Mouse (Mus musculus) embryonic stem cell, embryonic (primary cell): ENCODE data around the gene Cox4i2.

ENCODE experiments used
- CTCF ChIA-PET, 4 experiments: fragments of 300-600 bp in 2 of 4; fragments of 350-600 bp in 2 of 4; sonication (Branson Sonifier 250); formaldehyde crosslinking; loops; one replicate each; lab custom pipeline; 2022; ENCODE audit warnings: inconsistent platforms in 2 of 4; lab: Charles Lee
- POLR2A ChIA-PET, 4 experiments: fragments of 300-600 bp in 2 of 4; fragments of 350-600 bp in 2 of 4; sonication (Branson Sonifier 250); formaldehyde crosslinking; loops; one replicate each; lab custom pipeline; 2022; ENCODE audit warnings: antibody characterized with exemption in 4 of 4, inconsistent platforms in 1 of 4; lab: Charles Lee

Cox4i2 gene

GRCm38 (mm10) chr2:152813232-152813631 is 59.3 kb downstream of the Cox4i2 start:
- ChIA-PET CTCF (interaction anchor here in 2 of 4 experiments (0.5 to 0.9 kb wide), 2 partner anchors 47 to 51 kb away, joined by 3 to 4 read pairs; no protein-coding TSS in a partner anchor), POLR2A (interaction anchor here in 2 of 4 experiments (0.6 to 5.4 kb wide), 7 partner anchors 8 to 576 kb away, joined by 3 to 79 read pairs (median 11); no protein-coding TSS in a partner anchor)

- ChIA-PET CTCF (interaction anchor here in 2 of 4 experiments (0.6 to 0.9 kb wide), 2 partner anchors 48 to 121 kb away, joined by 3 read pairs; no protein-coding TSS in a partner anchor), POLR2A (interaction anchor here in 2 of 4 experiments (0.6 to 5.4 kb wide), 17 partner anchors 8 to 876 kb away, joined by 3 to 79 read pairs (median 4); partner anchors contain the start of gene Id1 (in 1 of the 2))
Measured at GRCm38 (mm10) chr2:152814213-152814874, 60.4 kb downstream of the Cox4i2 start.
